Mouse (Mus musculus): ENCODE results near the gene Ak3.

- no peak for TF ChIP-seq GATA1 (IDR thresholded peaks at IDR 0.05; ENCODE audit: borderline replicate concordance, low read length)
- no peak for TF ChIP-seq FLI1 (IDR thresholded peaks at IDR 0.05; ENCODE audit: low read length)
These were observed 56.4 kb downstream of the Ak3 start for GRCm38 (mm10) chr19:28991391-28991790.
